Mouse (Mus musculus) stomach, embryonic 16.5 days (tissue): Measurements from ENCODE around the gene Smim17. TPM values are rescaled to one million over a fixed set of nuclear protein-coding genes. Genes with fewer than 3 reads are reported as not detected.

Experiments
- ATAC-seq: fragments of 200-750 bp; cut with Nextera tagmentation; 2 replicates; pipeline ENCODE4 v1.8.0; 2017; ENCODE audit warnings: moderate number of reproducible peaks, moderate TSS enrichment; ENCODE audit not compliant: insufficient read depth, low FRiP score
- H3K27ac ChIP-seq: fragments of 300-500 bp; sonication (generic); 2 replicates; pipeline ENCODE4 v1.5.1; 2014; ENCODE audit warnings: low read length
- H3K27me3 ChIP-seq: fragments of 300-500 bp; sonication (generic); 2 replicates; pipeline ENCODE4 v1.6.1; 2014; ENCODE audit warnings: low read length, control low read depth, mixed read lengths; ENCODE audit not compliant: control insufficient read depth, insufficient read depth
- H3K36me3 ChIP-seq: fragments of 300-500 bp; sonication (generic); 2 replicates; pipeline ENCODE4 v1.6.1; 2014; ENCODE audit warnings: low read length; ENCODE audit not compliant: control insufficient read depth, insufficient read depth
- H3K4me1 ChIP-seq: fragments of 300-500 bp; sonication (generic); 2 replicates; pipeline ENCODE4 v1.6.1; 2014; ENCODE audit warnings: low read length, control low read depth, mixed read lengths; ENCODE audit not compliant: control insufficient read depth, insufficient read depth
- H3K4me2 ChIP-seq: fragments of 300-500 bp; sonication (generic); 2 replicates; pipeline ENCODE4 v1.6.1; 2014; ENCODE audit warnings: low read depth, low read length, mixed read lengths
- H3K4me3 ChIP-seq: fragments of 300-500 bp; sonication (generic); replicated peaks from 2 replicates; pipeline ENCODE4 v1.5.1; 2014; ENCODE audit warnings: mild to moderate bottlenecking, low read length
- H3K9ac ChIP-seq: fragments of 300-500 bp; sonication (generic); 2 replicates; pipeline ENCODE4 v1.6.1; 2014; ENCODE audit warnings: low read length
- H3K9me3 ChIP-seq: fragments of 300-500 bp; sonication (generic); replicated peaks from 2 replicates; pipeline ENCODE4 v1.6.1; 2016; ENCODE audit warnings: low read length, control low read depth; ENCODE audit not compliant: control insufficient read depth
- WGBS: fragments of 180-500 bp; shearing (Covaris S2); extraction: QIAGEN DNeasy Blood & Tissue Kit; methylation state at CpG from one replicate; pipeline ENCODE4 v1.1.7; 2014; 5-methylcytosine and 5-hydroxymethylcytosine counted together
- polyA plus RNA-seq: library from polyadenylated mRNA; unstranded; fragments of >200 nt; fragmentation: Nextera tagmentation; extraction: Ambion mirVana; gene quantifications from 2 replicates; pipeline ENCODE4 v1.2.1, GENCODE M21; 2015

The Smim17 gene
- polyA plus RNA-seq, 1 experiment from 2014 or later: 0.31 TPM

- no peak for ATAC-seq
- WGBS: 81% methylated on average over 5 of the region's 5 CpGs
Observed at GRCm38 (mm10) chr7:6388971-6389370, 9.5 kb upstream of the Smim17 start.

GRCm38 (mm10) chr7:6389449-6389848 is 9.1 kb upstream of the Smim17 start:
- Histone ChIP-seq H3K4me3 (no peak overlapping the region), H3K4me1 (no peaks in the 10 kb centered on the region), H3K36me3 (0 out of 2 replicates have a peak, but pooled peaks cover 5% of the 10 kb centered on the region), H3K4me2 (no peak overlapping the region), H3K27ac (no peak overlapping the region), H3K27me3 (no peaks in the 10 kb centered on the region), H3K9ac (no peak overlapping the region), H3K9me3 (no peaks in the 10 kb centered on the region)
- 75% methylated on average over 5 of the region's 5 CpGs for WGBS
- no peak for ATAC-seq

More at GRCm38 (mm10) chr7:6388971-6389370, 9.5 kb upstream of the Smim17 start:
- no peak overlapping the region for H3K9ac ChIP-seq
- no peak overlapping the region for H3K4me2 ChIP-seq
- H3K4me1 ChIP-seq: peaks cover 2% of the 10 kb centered on the region; the same call in 1 of the 2 replicates
- 0 out of 2 replicates have a peak, but pooled peaks cover 5% of the 10 kb centered on the region for H3K36me3 ChIP-seq
- H3K4me3 ChIP-seq: no peak overlapping the region
- H3K27ac ChIP-seq: no peak overlapping the region
- no peaks in the 10 kb centered on the region for H3K9me3 ChIP-seq
- no peaks in the 10 kb centered on the region for H3K27me3 ChIP-seq

GRCm38 (mm10) chr7:6410043-6410442 is 11.5 kb downstream of the Smim17 start, which contains the start of gene Gm20715:
Gene Gm20715 (plus strand): TSS chr7:6410277.
- H3K9ac ChIP-seq: no peak within 1 kb of the TSS
- H3K4me2 ChIP-seq: no peak within 1 kb of the TSS
- H3K4me3 ChIP-seq: no peak within 1 kb of the TSS
- no peaks in the 10 kb centered on the region for H3K36me3 ChIP-seq
- H3K9me3 ChIP-seq: no peaks in the 10 kb centered on the region
- H3K27me3 ChIP-seq: no peaks in the 10 kb centered on the region
- ATAC-seq: peak; percentile 94
- H3K27ac ChIP-seq: no peak within 1 kb of the TSS
- no peaks in the 10 kb centered on the region for H3K4me1 ChIP-seq
- WGBS: 0% methylated on average over 17 of the region's 17 CpGs

GRCm38 (mm10) chr7:6414626-6415441 is 16.3 kb downstream of the Smim17 start:
- Histone ChIP-seq H3K9ac (no peak overlapping the region), H3K4me3 (no peak overlapping the region), H3K36me3 (no peaks in the 10 kb centered on the region), H3K4me1 (no peaks in the 10 kb centered on the region), H3K27ac (no peak overlapping the region), H3K4me2 (no peak overlapping the region), H3K9me3 (no peaks in the 10 kb centered on the region), H3K27me3 (no peaks in the 10 kb centered on the region)
- 0 out of 2 replicates have a peak, but pooled peaks have one; percentile 13 for ATAC-seq
- 5% methylated on average over 22 of the region's 22 CpGs for WGBS

- H3K9me3 ChIP-seq: no peaks in the 10 kb centered on the region
- H3K9ac ChIP-seq: no peak overlapping the region
- H3K4me1 ChIP-seq: no peaks in the 10 kb centered on the region
- H3K4me2 ChIP-seq: no peak overlapping the region
- H3K27me3 ChIP-seq: no peaks in the 10 kb centered on the region
- ATAC-seq: no peak
- no peaks in the 10 kb centered on the region for H3K36me3 ChIP-seq
- H3K27ac ChIP-seq: no peak overlapping the region
- 24% methylated on average over 8 of the region's 8 CpGs for WGBS
- no peak overlapping the region for H3K4me3 ChIP-seq
Observed at GRCm38 (mm10) chr7:6415442-6415787, 16.9 kb downstream of the Smim17 start.

- H3K27ac ChIP-seq: no peak overlapping the region
- H3K9ac ChIP-seq: no peak overlapping the region
- H3K27me3 ChIP-seq: no peaks in the 10 kb centered on the region
- no peaks in the 10 kb centered on the region for H3K9me3 ChIP-seq
- H3K4me1 ChIP-seq: no peaks in the 10 kb centered on the region
- H3K4me2 ChIP-seq: no peak overlapping the region
- WGBS: 74% methylated on average over 6 of the region's 6 CpGs
- no peak overlapping the region for H3K4me3 ChIP-seq
- no peaks in the 10 kb centered on the region for H3K36me3 ChIP-seq
- no peak for ATAC-seq
Observed at GRCm38 (mm10) chr7:6419894-6420293, 21.4 kb downstream of the Smim17 start.

- Histone ChIP-seq H3K4me2 (no peak overlapping the region), H3K27ac (no peak overlapping the region), H3K27me3 (no peaks in the 10 kb centered on the region), H3K9me3 (no peaks in the 10 kb centered on the region), H3K9ac (no peak overlapping the region), H3K4me1 (no peaks in the 10 kb centered on the region), H3K4me3 (no peak overlapping the region), H3K36me3 (no peaks in the 10 kb centered on the region)
- ATAC-seq: no peak
- 88% methylated on average over 3 of the region's 3 CpGs for WGBS
Observed at GRCm38 (mm10) chr7:6429381-6429780, 30.9 kb downstream of the Smim17 start.

- 36% methylated on average over 2 of the region's 2 CpGs for WGBS
- ATAC-seq: no peak
- no peaks in the 10 kb centered on the region for H3K36me3 ChIP-seq
- no peak overlapping the region for H3K4me3 ChIP-seq
- H3K9me3 ChIP-seq: no peaks in the 10 kb centered on the region
- H3K27ac ChIP-seq: no peak overlapping the region
- no peak overlapping the region for H3K4me2 ChIP-seq
- H3K4me1 ChIP-seq: no peaks in the 10 kb centered on the region
- no peaks in the 10 kb centered on the region for H3K27me3 ChIP-seq
- H3K9ac ChIP-seq: no peak overlapping the region
Observed at GRCm38 (mm10) chr7:6430342-6430741, 31.8 kb downstream of the Smim17 start.

GRCm38 (mm10) chr7:6438388-6438787 is 39.9 kb downstream of the Smim17 start, which contains the start of gene Olfr1344:
Gene Olfr1344 (plus strand): TSS chr7:6438688.
- Histone ChIP-seq H3K4me3 (no peak within 1 kb of the TSS), H3K9me3 (no peaks in the 10 kb centered on the region), H3K9ac (no peak within 1 kb of the TSS), H3K27ac (no peak within 1 kb of the TSS), H3K4me1 (no peaks in the 10 kb centered on the region), H3K4me2 (no peak within 1 kb of the TSS), H3K27me3 (no peaks in the 10 kb centered on the region), H3K36me3 (no peaks in the 10 kb centered on the region)
- 78% methylated on average over 3 of the region's 3 CpGs for WGBS
- no peak for ATAC-seq
